Mouse (Mus musculus) erythroblast, adult 5-6 weeks (primary cell): ENCODE measurements around the gene Got1. TPM values are rescaled to one million over a fixed set of nuclear protein-coding genes. Genes with fewer than 3 reads are reported as not detected.

ENCODE experiments used
- ATAC-seq: replicated peaks from 2 replicates; pipeline ENCODE4 v1.8.0; 2016; ENCODE audit warnings: moderate number of reproducible peaks, mild to moderate bottlenecking, moderate TSS enrichment, inconsistent platforms; ENCODE audit not compliant: poor library complexity, low FRiP score, severe bottlenecking
- total RNA-seq, 2 experiments: library from RNA; stranded (forward) in 1 of 2; stranded (reverse) in 1 of 2; fragments of 150-400 nt in 1 of 2; fragments of 200-764, 138-1000 nt in 1 of 2; gene quantifications; 2 replicates each; pipeline versions ENCODE4 v1.2.3 to v1.2.4; 2015 to 2017; ENCODE audit warnings: low replicate concordance in 2 of 2

Got1 gene
- total RNA-seq, 2 experiments from 2014 or later, result 6.5 to 7.2 TPM

GRCm38 (mm10) chr19:43453025-43453424 lies 71.4 kb downstream of the Got1 start:
- ATAC-seq, result no peak

- ATAC-seq, result no peak
These were observed 72.2 kb downstream of the Got1 start for GRCm38 (mm10) chr19:43452176-43452575.

- no peak for ATAC-seq
These were observed 72.8 kb downstream of the Got1 start for GRCm38 (mm10) chr19:43451563-43451962.

Other genes starting within 250 kb of the Got1 start
- gene Hpse2, start 136.2 kb downstream of the Got1 start, total RNA-seq (2015; ENCODE audit: low replicate concordance), result not detected in 2 replicates
- not detected in 2 replicates for gene Hpse2, start 136.2 kb downstream of the Got1 start, total RNA-seq (2017; ENCODE audit: low replicate concordance)
- not detected in 2 replicates for gene Cnnm1, start 84.2 kb downstream of the Got1 start, total RNA-seq (2015; ENCODE audit: low replicate concordance)
- not detected in 2 replicates for gene Cnnm1, start 84.2 kb downstream of the Got1 start, total RNA-seq (2017; ENCODE audit: low replicate concordance)
- gene Nkx2-3, start 87.7 kb upstream of the Got1 start, total RNA-seq (2015; ENCODE audit: low replicate concordance), result 1.7 TPM in 1 of 2 replicates, not detected in the other
- not detected in 2 replicates for gene Nkx2-3, start 87.7 kb upstream of the Got1 start, total RNA-seq (2017; ENCODE audit: low replicate concordance)
- 3.8 and 12.1 TPM in 2 replicates for gene Slc25a28, start 150.3 kb upstream of the Got1 start, total RNA-seq (2015; ENCODE audit: low replicate concordance)
- gene Slc25a28, start 150.3 kb upstream of the Got1 start, total RNA-seq (2017; ENCODE audit: low replicate concordance), result 9.7 and 10.9 TPM in 2 replicates
- 3.8 and 4.4 TPM in 2 replicates for gene Entpd7, start 165.1 kb upstream of the Got1 start, total RNA-seq (2015; ENCODE audit: low replicate concordance)
- 1.1 TPM in 2 replicates for gene Entpd7, start 165.1 kb upstream of the Got1 start, total RNA-seq (2017; ENCODE audit: low replicate concordance)
- gene Cutc, start 228.4 kb upstream of the Got1 start, total RNA-seq (2015; ENCODE audit: low replicate concordance), result 11.1 and 23.2 TPM in 2 replicates
- 2.8 and 6.1 TPM in 2 replicates for gene Cutc, start 228.4 kb upstream of the Got1 start, total RNA-seq (2017; ENCODE audit: low replicate concordance)
- 1.9 and 6.1 TPM in 2 replicates for gene Cox15, start 228.4 kb upstream of the Got1 start, total RNA-seq (2015; ENCODE audit: low replicate concordance)
- 4.0 and 5.2 TPM in 2 replicates for gene Cox15, start 228.4 kb upstream of the Got1 start, total RNA-seq (2017; ENCODE audit: low replicate concordance)